Mouse (Mus musculus): Measurements from ENCODE around the gene Sv2c. TPM values are rescaled to one million over a fixed set of nuclear protein-coding genes. Genes with fewer than 3 reads are reported as not detected.
"Not testable (repeated sequence)": the region's sequence is repeated elsewhere in the genome, so short reads cannot be mapped to it uniquely, and the experiment has no call there.

Gene Sv2c
- polyA plus RNA-seq, 1 experiment, result 12.0 TPM

GRCm38 (mm10) chr13:96131911-96132310 is 466 bp downstream of the Sv2c start:
- Histone ChIP-seq H3K27ac (ENCODE audit: insufficient read depth, low read length) (0 out of 2 replicates have a peak overlapping the region, but pooled peaks have one; percentile 43), H3K4me3 (ENCODE audit: insufficient read depth, low read length) (peak overlapping the region; percentile 54), H3K4me1 (ENCODE audit: control insufficient read depth, insufficient read depth, low read length) (no peaks in the 10 kb centered on the region)
- no peak for TF ChIP-seq POLR2A (IDR thresholded peaks at IDR 0.05; ENCODE audit: extremely low read depth, insufficient read depth, low read length)
- TF ChIP-seq CTCF (IDR thresholded peaks at IDR 0.05; ENCODE audit: extremely low read depth, insufficient read depth, low read length), result no peak

GRCm38 (mm10) chr13:96131050-96131449 is 1.3 kb downstream of the Sv2c start:
- TF ChIP-seq POLR2A (IDR thresholded peaks at IDR 0.05; ENCODE audit: extremely low read depth, insufficient read depth, low read length) (no peak), CTCF (IDR thresholded peaks at IDR 0.05; ENCODE audit: extremely low read depth, insufficient read depth, low read length) (no peak)
- peak overlapping the region; percentile 54 for H3K4me3 ChIP-seq (ENCODE audit: insufficient read depth, low read length)
- H3K27ac ChIP-seq (ENCODE audit: insufficient read depth, low read length), result 0 out of 2 replicates have a peak overlapping the region, but pooled peaks have one; percentile 15
- H3K4me1 ChIP-seq (ENCODE audit: control insufficient read depth, insufficient read depth, low read length), result no peaks in the 10 kb centered on the region

GRCm38 (mm10) chr13:96129081-96129480 is 3.3 kb downstream of the Sv2c start:
- H3K4me1 ChIP-seq (ENCODE audit: control insufficient read depth, insufficient read depth, low read length), result no peaks in the 10 kb centered on the region
- H3K4me3 ChIP-seq (ENCODE audit: insufficient read depth, low read length), result no peak overlapping the region; the same call in 1 of the 2 replicates
- H3K27ac ChIP-seq (ENCODE audit: insufficient read depth, low read length), result no peak overlapping the region
- TF ChIP-seq CTCF (IDR thresholded peaks at IDR 0.05; ENCODE audit: extremely low read depth, insufficient read depth, low read length) (no peak), POLR2A (IDR thresholded peaks at IDR 0.05; ENCODE audit: extremely low read depth, insufficient read depth, low read length) (no peak)

GRCm38 (mm10) chr13:96126669-96127068 is 5.7 kb downstream of the Sv2c start:
- Histone ChIP-seq H3K27ac (ENCODE audit: insufficient read depth, low read length) (no peak overlapping the region), H3K4me3 (ENCODE audit: insufficient read depth, low read length) (no peak overlapping the region), H3K4me1 (ENCODE audit: control insufficient read depth, insufficient read depth, low read length) (no peaks in the 10 kb centered on the region)
- TF ChIP-seq CTCF (IDR thresholded peaks at IDR 0.05; ENCODE audit: extremely low read depth, insufficient read depth, low read length) (no peak), POLR2A (IDR thresholded peaks at IDR 0.05; ENCODE audit: extremely low read depth, insufficient read depth, low read length) (no peak)

GRCm38 (mm10) chr13:96125011-96125410 is 7.4 kb downstream of the Sv2c start:
- H3K27ac ChIP-seq (ENCODE audit: insufficient read depth, low read length), result no peak overlapping the region
- TF ChIP-seq POLR2A (IDR thresholded peaks at IDR 0.05; ENCODE audit: extremely low read depth, insufficient read depth, low read length), result no peak
- no peaks in the 10 kb centered on the region for H3K4me1 ChIP-seq (ENCODE audit: control insufficient read depth, insufficient read depth, low read length)
- H3K4me3 ChIP-seq (ENCODE audit: insufficient read depth, low read length), result no peak overlapping the region

GRCm38 (mm10) chr13:96112711-96113110 is 19.7 kb downstream of the Sv2c start:
- no peak overlapping the region for H3K4me3 ChIP-seq (ENCODE audit: insufficient read depth, low read length)
- no peak overlapping the region for H3K27ac ChIP-seq (ENCODE audit: insufficient read depth, low read length)
- no peaks in the 10 kb centered on the region for H3K4me1 ChIP-seq (ENCODE audit: control insufficient read depth, insufficient read depth, low read length)
- TF ChIP-seq POLR2A (IDR thresholded peaks at IDR 0.05; ENCODE audit: extremely low read depth, insufficient read depth, low read length), result no peak
- TF ChIP-seq CTCF (IDR thresholded peaks at IDR 0.05; ENCODE audit: extremely low read depth, insufficient read depth, low read length), result no peak

GRCm38 (mm10) chr13:96110767-96111166 is 21.6 kb downstream of the Sv2c start:
- no peak overlapping the region for H3K27ac ChIP-seq (ENCODE audit: insufficient read depth, low read length)
- TF ChIP-seq POLR2A (IDR thresholded peaks at IDR 0.05; ENCODE audit: extremely low read depth, insufficient read depth, low read length) (no peak), CTCF (IDR thresholded peaks at IDR 0.05; ENCODE audit: extremely low read depth, insufficient read depth, low read length) (no peak)
- H3K4me1 ChIP-seq (ENCODE audit: control insufficient read depth, insufficient read depth, low read length), result no peaks in the 10 kb centered on the region
- no peak overlapping the region for H3K4me3 ChIP-seq (ENCODE audit: insufficient read depth, low read length)

GRCm38 (mm10) chr13:96106367-96106766 is 26.0 kb downstream of the Sv2c start:
- H3K4me3 ChIP-seq (ENCODE audit: insufficient read depth, low read length), result no peak overlapping the region
- no peak overlapping the region for H3K27ac ChIP-seq (ENCODE audit: insufficient read depth, low read length)
- no peaks in the 10 kb centered on the region for H3K4me1 ChIP-seq (ENCODE audit: control insufficient read depth, insufficient read depth, low read length)
- TF ChIP-seq POLR2A (IDR thresholded peaks at IDR 0.05; ENCODE audit: extremely low read depth, insufficient read depth, low read length) (no peak), CTCF (IDR thresholded peaks at IDR 0.05; ENCODE audit: extremely low read depth, insufficient read depth, low read length) (no peak)

- H3K4me1 ChIP-seq (ENCODE audit: control insufficient read depth, insufficient read depth, low read length), result no peaks in the 10 kb centered on the region
- no peak overlapping the region for H3K4me3 ChIP-seq (ENCODE audit: insufficient read depth, low read length)
- TF ChIP-seq CTCF (IDR thresholded peaks at IDR 0.05; ENCODE audit: extremely low read depth, insufficient read depth, low read length) (no peak), POLR2A (IDR thresholded peaks at IDR 0.05; ENCODE audit: extremely low read depth, insufficient read depth, low read length) (no peak)
- H3K27ac ChIP-seq (ENCODE audit: insufficient read depth, low read length), result no peak overlapping the region
These were observed 41.4 kb downstream of the Sv2c start for GRCm38 (mm10) chr13:96090929-96091328.

GRCm38 (mm10) chr13:96085581-96086302 is 46.6 kb downstream of the Sv2c start:
- TF ChIP-seq POLR2A (IDR thresholded peaks at IDR 0.05; ENCODE audit: extremely low read depth, insufficient read depth, low read length), result no peak
- TF ChIP-seq CTCF (IDR thresholded peaks at IDR 0.05; ENCODE audit: extremely low read depth, insufficient read depth, low read length), result no peak
- H3K4me1 ChIP-seq (ENCODE audit: control insufficient read depth, insufficient read depth, low read length), result no peaks in the 10 kb centered on the region
- no peak overlapping the region for H3K4me3 ChIP-seq (ENCODE audit: insufficient read depth, low read length)
- H3K27ac ChIP-seq (ENCODE audit: insufficient read depth, low read length), result no peak overlapping the region

GRCm38 (mm10) chr13:96081754-96082153 is 50.6 kb downstream of the Sv2c start, which contains the start of gene Gm17190:
Gene Gm17190 (plus strand): TSS chr13:96082054.
- not testable (repeated sequence) for H3K27ac ChIP-seq (ENCODE audit: insufficient read depth, low read length); H3K4me3 ChIP-seq (ENCODE audit: insufficient read depth, low read length); H3K4me1 ChIP-seq (ENCODE audit: control insufficient read depth, insufficient read depth, low read length)

- H3K4me1 ChIP-seq (ENCODE audit: control insufficient read depth, insufficient read depth, low read length); H3K4me3 ChIP-seq (ENCODE audit: insufficient read depth, low read length); H3K27ac ChIP-seq (ENCODE audit: insufficient read depth, low read length): not testable (repeated sequence)
These were observed 51.1 kb downstream of the Sv2c start, which contains the start of gene Gm20075 for GRCm38 (mm10) chr13:96081276-96081675. Gene Gm20075 (minus strand): TSS chr13:96081376.

Measured in cortical plate, adult 2 months (tissue).